Mouse (Mus musculus) frontal cortex, postnatal 14 days (tissue): ENCODE measurements around the gene Dock1.

Source experiments
- DNase-seq, 2 experiments: peaks; one replicate each; pipeline ENCODE4 v3.0.0; 2022; ENCODE audit warnings: low spot score in 2 of 2

The Dock1 gene

DNA sequence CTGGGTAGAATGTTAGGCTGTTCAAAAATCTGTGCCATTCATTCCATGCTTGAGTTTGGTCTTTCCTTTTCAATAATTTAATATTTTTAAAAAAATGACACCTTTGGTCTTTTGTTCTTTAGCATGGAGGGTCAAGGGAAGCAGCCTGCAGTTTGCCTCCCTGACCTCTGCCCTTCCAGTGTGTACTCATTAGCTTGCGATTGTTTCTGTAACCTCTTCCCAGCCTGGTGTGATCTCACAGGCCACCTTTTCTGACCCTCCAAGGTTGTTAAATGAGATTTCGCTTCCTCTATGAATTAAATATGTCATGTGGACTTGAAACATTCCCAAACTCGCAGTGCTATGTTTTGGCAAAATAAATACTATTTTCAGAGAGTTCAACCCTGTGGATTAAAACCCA, 151.6 kb downstream of the Dock1 start:
- DNase-seq = no peak

DNA sequence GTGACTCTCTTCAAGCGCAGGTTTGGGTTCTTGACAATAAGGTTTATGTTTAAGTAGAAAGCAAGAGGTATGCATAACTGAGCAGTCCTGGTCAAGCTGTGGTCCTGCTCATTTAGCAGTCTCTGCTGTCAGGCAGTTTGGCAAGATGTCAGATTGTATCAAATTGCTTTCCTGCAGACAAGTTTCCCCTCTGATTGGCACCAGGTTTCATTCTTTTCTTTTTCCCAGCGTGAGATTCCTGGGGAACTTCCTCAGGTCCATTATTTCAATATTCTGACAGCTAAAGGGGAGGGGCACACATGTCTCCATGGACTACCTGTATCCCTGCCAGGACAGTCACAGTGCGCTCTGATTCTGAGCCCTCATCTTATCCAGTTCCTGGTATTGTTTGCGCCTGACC, 153.4 kb downstream of the Dock1 start:
- no peak for DNase-seq

DNA sequence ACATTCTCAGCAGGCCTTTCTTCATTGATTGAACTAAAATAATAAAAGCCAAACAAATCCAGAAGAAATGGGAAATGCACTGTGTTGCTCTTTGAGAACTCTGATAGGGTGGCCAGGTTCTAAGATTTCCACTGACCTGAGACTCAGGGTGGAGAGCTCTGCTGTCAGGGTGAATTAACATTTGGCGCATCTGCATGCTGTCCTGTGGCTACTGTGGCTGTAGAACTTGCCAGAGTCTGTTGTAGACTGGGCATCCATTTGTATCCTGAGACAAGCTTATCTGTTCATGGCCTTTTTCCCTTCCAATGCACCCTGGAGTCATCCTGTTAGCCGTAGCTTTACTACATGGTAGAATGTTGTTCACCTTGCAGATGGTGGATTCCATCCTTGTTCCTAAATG, 169.6 kb downstream of the Dock1 start:
- no peak for DNase-seq

DNA sequence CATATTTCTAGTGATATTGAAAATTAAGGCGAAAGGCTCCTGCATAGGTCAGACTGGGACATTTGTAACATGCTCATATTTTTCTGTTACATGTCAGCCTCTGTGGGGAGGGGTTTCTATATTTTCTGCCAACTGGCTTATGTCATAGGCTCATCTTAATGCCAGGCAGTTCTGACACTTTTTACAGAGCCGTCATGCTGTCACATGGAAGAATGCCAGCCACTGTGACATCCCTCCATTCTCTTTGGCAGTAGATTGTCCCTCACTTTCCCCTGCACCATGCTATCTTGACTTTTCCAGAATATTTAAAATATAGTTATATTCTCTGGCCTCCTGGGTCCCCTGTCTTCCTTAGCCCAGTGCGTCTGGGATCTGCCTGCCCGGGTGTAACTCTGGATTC, 172.3 kb downstream of the Dock1 start:
- no peak for DNase-seq

DNA sequence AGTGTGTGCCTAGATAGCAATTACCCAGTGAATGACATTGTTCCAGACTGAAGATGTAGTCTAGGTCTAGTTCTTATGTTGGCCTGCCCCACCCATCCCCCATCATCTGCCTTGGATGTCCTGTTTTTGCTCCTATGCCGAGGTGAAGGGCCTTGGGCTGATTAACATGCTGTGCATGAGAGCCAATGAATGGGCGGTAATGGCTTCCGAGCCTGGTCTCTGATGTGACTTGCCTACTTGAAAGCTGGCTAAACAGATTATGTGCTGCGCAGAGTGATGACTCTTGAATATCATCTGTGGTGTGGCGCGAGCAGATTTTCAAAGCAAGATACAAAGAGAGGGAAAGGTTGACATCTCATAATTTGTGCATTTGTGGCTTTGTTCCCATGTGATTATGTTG, 191.5 kb downstream of the Dock1 start:
- DNase-seq = no peak

DNA sequence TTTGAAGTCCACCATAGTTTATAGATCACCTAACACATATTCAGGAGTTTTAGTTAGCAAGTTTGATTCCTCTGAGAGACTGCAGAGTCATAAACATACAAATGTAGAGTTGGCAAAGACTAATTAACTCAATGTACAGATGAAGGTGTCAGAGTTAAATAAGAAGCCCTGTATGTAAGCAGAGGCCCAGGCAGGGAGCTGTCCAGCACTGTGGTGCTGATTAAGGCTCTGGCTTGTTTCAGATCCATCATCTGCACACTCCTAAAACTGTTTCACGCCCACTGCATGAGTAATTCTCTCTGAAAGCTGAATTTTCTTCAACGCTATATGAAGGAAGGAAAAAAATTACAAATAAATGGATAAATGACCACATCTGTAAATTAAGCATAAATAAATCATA, 193.7 kb downstream of the Dock1 start:
- no peak for DNase-seq

DNA sequence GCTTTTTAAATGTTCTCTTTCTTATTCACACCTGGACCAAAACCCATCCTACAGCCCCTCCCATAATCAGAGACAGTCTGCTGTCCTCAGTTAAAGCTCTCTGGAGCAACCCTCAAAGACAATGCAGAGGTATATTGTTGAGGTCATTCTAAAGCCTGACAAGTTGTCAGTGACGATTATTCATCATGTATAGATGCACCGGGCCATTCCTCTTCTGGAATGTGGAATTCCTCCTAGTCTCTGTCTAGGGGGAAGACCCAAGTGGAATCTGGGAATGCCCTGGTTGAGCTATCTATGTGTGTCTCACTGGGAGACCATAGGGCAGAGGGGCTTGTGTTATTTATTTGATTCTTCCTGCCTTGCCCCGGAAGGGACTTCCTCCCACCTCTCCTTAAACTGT, 202.1 kb downstream of the Dock1 start:
- no peak for DNase-seq

DNA sequence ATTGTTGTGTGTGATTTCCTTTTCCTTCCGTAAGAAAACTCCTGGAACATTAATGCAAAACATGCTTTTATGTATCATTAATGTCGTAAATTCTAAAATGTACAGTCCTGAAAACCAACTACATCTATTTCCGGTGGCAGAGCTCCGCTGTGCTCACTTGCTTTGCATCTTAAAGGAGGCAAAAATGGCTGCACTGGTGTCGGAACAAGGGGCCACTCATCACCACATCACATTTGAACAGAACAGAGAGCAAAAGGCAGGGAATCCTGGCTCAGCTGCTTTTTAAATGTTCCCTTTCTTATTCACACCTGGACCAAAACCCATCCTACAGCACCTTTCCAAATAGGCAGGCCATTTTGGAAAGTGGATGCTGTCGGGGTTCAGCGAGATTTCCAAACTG, 202.5 kb downstream of the Dock1 start:
- no peak for DNase-seq

DNA sequence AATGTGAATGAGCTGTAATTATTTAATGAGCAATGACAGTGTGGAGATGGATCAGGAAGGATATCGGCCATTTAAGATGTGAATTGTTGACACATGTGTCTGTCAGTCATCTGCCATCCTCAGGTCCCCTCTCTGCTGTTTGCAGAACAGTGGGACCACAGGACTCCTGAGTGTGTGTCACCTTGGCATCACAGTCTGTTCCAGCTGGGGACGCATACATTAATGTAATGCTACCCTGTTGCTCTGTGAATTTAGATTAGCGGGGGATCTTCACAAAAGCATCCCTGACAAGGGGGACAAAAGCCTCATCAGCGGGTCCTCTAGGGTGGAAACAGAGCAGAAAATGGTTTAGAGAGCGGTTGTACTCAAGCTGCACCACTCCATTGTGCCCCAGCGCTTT, 208.5 kb downstream of the Dock1 start:
- no peak for DNase-seq

DNA sequence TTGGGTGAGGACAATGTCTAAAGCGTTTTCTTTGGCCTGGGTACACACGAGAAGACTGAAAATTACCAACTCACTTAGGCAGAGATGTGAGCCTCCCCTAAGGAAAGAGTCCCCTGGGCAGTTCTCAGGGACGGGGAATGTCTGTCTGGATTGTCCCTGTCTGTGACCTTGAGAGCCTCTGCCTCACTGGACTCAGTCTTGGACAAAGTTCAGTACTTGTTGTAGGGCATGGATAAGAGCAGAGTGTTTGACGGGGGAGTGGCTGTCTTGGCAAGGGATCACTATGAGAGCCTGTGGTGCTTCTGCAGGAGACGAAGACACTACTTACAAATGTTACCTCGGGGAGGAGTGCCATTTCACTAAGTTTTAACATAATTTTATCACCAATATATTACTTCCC, 210.0 kb downstream of the Dock1 start:
- no peak for DNase-seq

DNA sequence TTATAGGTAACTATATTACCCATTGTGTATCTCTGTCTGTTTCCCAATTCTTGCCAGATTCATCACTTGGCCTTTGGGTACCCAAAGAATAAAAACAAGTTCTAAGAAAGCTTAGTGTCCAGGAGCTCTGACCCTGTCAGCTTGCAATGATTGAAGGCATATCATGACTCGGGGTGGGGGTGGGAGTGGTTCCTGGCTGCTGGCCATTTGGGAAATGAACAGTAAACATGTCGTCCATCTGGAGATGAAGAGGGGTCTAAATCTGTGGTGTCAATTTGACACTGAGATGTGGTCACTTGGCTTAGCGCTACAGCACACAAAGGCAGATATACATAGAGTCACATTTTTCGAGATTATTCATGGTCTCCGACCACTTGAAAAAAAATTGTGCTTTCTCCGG, 213.1 kb downstream of the Dock1 start:
- no peak for DNase-seq

DNA sequence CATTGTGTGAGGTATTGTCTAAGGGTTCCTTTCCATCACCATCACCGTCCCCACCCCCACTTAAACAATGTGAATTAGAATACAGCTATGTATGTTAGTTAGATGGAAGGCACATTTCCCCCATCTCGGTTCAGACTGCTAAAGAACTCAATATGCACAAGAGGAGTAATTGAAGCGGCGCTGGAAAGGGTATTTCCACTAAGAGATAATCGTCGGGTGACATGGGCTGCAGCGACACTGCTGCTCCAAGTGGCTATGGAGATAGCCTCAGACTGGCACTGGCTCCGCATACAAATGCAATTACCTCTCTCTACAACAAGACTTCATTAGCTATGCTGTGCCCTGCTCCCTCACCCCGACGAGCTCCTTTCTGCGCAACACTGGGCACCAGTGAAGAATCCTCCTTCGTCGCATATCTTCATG, 222.0 kb downstream of the Dock1 start:
- DNase-seq = no peak

DNA sequence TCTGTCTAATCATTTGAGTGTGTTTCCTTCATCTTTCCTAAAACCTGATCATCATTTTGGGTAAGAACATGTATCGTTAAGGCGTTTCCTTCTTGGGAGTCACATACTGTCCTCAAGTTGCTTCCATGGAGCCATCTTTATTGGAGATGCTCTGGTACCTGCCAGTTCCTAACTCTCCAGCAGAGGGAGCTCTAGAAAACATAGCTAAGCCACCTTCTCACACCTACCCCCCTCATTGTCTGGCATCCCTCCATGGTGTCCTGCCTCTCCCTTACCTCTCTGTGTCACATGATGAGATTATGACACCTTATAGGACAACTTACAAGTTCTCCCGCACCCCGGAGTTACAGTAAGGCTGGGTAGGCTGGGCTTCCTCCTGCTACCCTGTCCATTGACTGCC, 222.5 kb downstream of the Dock1 start:
- DNase-seq = no peak

DNA sequence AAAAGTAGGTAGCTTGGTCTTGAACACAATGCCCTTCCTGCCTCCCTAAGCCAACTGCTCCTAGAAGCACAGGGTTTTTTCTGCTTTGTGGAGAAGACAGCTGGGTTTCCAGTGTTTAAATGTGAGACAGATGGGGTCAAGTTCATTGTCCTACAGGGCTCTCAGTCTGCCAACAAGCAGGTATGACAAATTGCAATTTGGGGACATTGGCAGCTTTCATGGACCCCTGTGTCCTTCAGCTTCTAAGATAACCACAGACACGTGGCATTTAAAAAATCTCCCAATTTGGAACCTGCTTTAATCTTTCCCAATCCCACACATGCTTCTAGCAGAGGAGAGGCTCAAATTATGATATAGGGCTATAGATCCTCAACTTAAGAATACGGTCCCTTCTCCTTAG, 224.2 kb downstream of the Dock1 start:
- no peak for DNase-seq

DNA sequence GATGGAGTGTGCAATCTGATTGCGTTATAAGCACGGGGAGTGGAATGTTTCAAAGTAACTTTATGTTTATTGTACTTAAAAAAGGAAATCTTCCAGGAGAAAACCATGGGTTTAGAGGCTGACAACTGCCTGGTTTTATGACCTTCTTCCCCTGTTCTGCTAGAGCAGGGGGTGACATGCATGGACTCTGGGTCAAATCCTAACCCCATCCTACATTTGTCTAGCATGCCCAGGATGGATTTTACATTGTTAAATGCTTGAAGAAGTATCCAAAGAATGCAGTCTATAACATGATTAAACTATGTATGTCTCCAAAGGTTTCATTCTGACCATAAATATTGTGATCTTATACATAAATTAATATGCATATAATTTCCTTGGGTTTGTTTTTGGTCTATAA, 229.0 kb downstream of the Dock1 start:
- no peak for DNase-seq

DNA sequence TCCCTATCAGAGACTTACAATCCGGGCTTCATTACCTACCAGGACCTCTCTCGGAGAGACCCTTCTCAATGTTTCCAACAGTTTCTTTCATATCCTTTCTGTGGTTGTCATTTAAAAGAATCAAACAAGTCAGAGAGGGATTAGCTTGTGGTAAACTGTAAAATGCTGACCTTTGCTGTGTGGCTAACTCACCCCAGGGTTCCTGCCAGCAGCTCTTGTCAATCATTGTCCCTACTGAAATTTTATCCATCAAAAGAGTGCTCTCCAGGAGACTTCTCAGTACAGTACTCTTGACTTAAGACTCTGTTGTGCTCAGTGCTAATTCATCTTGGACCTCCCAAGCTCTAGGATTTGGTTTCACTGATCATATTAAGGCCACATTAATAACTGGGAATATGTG, 231.5 kb downstream of the Dock1 start:
- no peak for DNase-seq

DNA sequence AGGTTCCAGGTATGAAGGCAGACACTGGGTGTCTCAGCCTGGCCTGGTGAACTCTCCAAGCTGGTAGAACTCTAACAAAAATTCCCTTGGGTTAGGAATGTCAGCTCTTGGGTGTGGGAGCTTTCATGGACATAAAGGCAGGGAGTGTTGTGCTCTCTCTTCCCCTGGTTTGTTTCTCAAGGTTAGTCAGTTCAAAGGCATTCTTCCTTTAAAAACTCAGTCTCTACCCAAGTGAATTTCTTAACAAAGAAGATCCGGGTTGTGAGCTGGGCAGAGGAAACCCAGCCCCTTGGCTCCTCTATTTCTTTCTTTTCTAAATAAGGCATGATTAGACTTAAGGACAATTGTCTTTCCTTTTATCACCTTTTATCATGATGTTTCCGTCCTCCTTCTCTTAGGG, 261.4 kb downstream of the Dock1 start:
- no peak for DNase-seq

DNA sequence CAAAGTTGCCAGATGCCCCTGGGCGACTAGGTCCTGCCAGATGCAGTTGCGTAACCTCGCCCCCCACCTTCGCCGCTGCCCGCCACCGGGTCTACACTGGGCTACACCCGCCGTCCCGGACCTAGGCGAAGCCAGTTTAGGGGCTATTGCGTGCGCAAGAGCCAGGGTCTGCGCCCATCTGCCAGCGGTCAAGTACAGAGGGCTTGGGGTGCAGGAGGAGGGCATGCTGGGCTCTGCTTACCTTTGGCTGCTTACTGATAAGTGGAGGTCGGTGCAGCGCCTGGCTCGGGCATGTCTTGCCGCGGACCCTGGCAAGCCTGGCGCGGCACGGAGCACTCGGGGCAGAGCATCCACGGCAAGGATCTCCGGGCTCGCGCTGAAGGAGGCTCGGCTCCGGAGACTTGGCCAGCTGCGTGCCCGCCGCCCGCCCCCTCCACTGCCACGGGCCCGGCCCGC, 267.0 kb downstream of the Dock1 start:
- peak in 1 of 2 experiments; percentile 9 for DNase-seq

DNA sequence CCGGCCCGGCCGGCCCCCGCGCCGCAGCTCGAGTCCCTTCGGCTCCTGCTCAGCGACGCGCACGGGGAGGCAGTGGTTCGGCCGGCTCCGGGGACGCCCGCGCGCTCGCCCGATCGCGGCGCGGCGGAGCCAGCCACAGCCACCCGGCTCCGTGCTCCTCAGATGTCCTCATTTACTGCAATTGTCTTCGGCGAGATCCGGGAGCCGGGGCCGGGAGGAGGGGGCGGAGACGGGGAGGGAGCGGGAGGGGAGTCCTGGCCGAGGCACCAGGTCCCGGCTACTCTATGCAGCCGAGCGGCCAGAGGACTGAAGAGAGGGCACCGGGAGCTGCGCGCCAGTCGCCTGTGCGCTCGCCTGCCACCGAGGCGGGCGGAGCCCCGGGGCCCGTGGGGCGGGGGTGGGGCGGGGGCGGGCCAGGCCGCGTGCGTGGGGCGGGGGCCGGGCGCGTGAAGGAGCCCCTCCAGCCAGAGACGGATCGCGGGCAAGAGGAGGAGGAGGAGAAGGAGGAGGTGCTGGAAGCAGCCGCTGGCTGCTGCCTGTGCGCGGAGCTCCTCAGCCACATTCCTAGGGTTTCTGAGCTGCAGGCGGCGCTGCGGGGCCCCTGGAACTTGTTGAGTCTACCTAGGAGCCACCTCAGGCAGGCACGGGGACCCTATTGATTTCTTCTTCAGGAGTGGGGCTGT, 267.6 kb downstream of the Dock1 start, which contains the start of gene Fam196a:
Gene Fam196a (minus strand): TSS at position 504 of the 683 bp plus-strand sequence.
- DNase-seq = peak; percentile 62 to 76

DNA sequence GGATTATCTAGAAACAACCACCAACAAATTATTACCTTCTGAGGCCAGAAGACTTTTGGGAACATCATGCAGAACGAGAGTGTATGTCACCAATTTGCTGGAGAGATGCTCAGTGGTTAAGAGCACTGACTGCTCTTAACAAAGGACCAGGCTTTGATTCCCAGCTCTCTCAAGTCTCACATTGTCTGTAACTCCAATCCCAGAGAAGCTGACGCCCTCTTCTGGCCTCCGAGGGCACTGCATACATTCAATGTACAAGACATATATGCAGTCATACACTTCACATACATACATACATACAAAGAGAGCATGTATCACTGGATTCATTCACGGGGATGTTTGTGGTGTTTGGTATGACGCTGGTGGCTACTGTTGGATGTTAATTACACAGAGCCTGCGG, 271.4 kb downstream of the Dock1 start:
- DNase-seq = no peak

DNA sequence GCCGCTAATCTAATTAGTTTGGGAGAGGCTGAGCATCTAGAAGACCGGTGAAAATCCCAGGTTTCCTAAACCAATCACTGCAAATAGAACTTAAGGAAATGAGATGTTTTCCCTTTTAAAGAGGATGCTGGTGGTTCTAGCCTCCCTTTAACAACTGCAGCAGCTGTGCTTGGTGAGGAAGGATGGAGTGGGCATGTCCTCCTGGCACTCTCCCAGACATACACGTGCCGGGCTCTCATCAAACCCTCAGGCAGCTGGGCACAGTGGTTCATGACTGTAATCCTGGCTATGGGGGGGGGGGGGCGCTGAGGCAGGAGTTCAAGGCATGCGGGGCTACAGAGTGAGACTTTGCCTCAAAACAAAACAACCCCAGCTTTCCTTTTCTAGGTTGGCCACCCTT, 272.6 kb downstream of the Dock1 start:
- no peak for DNase-seq

DNA sequence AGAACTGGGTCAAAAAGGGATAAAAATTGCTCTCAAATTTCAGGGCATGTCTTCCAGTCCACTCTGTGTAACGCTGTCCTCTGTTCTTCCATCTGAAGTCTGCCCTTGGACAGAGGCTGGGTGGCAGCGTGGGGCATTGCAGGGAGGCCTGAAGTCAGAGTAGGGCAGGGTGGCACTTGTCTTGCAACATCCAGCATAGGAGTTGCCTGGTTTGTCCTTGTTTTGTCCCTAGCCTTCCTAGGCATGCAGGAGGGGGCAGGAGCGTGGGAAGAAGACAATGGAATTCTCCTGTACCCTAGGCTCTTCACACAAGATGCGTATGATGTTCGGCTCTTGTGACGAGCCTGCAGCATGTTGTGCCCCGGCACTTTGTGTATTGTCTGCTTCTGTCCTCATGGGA, 273.2 kb downstream of the Dock1 start:
- DNase-seq = no peak

DNA sequence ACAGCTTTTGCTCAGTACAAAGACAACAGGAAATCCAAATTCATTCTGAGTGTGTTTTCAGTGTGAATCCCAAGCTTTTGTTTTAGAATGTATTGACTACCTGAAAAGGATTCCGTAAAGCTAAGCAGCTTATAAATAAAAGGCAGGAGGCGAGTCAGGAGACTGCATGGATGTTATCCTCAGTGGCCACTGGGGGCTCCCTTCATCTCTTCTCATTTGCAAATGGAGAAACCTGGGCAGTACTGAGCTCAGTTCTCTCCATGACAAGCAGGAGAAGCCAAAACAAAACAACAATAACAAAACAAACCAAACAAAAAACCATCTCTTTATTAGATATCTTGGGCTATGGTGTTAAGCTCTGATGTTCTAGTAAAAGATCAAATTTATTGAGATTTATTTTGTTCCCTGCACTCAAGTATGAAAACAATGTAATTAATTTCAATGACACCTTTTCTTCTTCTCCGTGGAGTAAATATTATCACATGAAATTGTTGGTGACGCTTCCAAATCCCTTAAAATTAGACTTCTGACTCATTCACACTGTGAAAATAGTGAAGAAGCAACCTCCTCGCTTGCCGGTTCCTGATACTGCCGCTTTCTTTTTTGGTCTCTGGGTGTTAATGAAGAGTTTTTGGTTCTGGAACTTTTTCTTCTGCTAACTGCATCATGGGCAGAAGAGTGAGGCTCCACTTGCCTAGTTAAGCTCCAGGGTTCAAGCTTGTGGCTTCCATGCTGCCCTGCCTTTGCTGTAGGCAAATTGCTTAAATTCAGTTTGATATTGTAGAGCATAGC, 275.7 kb downstream of the Dock1 start:
- no peak for DNase-seq
